Mouse (Mus musculus) spleen, adult 2 months (tissue): Measurements from ENCODE around the gene P3h2. TPM values are rescaled to one million over a fixed set of nuclear protein-coding genes. Genes with fewer than 3 reads are reported as not detected.
A peak's percentile ranks its signal among the peaks of the same experiment; 100 is the strongest.

Experiments
- DNase-seq, 2 experiments: peaks; one replicate each; pipeline versions ENCODE4 v3.0.0 to v3.0.0-alpha.2; 2012 to 2021; ENCODE audit warnings: low spot score in 2 of 2, low read depth in 1 of 2
- H3K27ac ChIP-seq: fragments of 200-500 bp; 2 replicates; pipeline ENCODE4 v1.5.1; 2012; ENCODE audit warnings: low read length, inconsistent platforms; ENCODE audit not compliant: insufficient read depth
- H3K27me3 ChIP-seq: fragments of 200-500 bp; 2 replicates; pipeline ENCODE4 v1.6.1; 2012; ENCODE audit warnings: mild to moderate bottlenecking, moderate library complexity, low read length, inconsistent platforms; ENCODE audit not compliant: control insufficient read depth, insufficient read depth
- H3K36me3 ChIP-seq: fragments of 200-500 bp; 2 replicates; pipeline ENCODE4 v1.6.1; 2012; ENCODE audit warnings: mild to moderate bottlenecking, low read length, inconsistent platforms; ENCODE audit not compliant: control insufficient read depth, insufficient read depth
- H3K4me1 ChIP-seq: fragments of 200-500 bp; 2 replicates; pipeline ENCODE4 v1.6.1; 2011; ENCODE audit warnings: inconsistent platforms; ENCODE audit not compliant: control insufficient read depth, insufficient read depth, insufficient read length
- H3K4me3 ChIP-seq: fragments of 200-500 bp; 2 replicates; pipeline ENCODE4 v1.5.1; 2011; ENCODE audit warnings: mild to moderate bottlenecking, inconsistent platforms; ENCODE audit not compliant: insufficient read depth, insufficient read length; ENCODE audit errors: extremely low read depth
- CTCF ChIP-seq: fragments of 200-500 bp; IDR thresholded peaks from 2 replicates; pipeline ENCODE4 v1.5.1; 2011; ENCODE audit warnings: mild to moderate bottlenecking, inconsistent platforms; ENCODE audit not compliant: insufficient read depth, insufficient read length, insufficient replicate concordance; ENCODE audit errors: extremely low read depth
- POLR2A ChIP-seq: fragments of 200-500 bp; IDR thresholded peaks from 2 replicates; pipeline ENCODE4 v1.6.1; 2011; ENCODE audit warnings: low read depth, low read length, inconsistent platforms
- WGBS: fragments of 180-500 bp; shearing (Covaris S2); methylation state at CpG from one replicate; pipeline ENCODE4 v1.1.7; 2018; 5-methylcytosine and 5-hydroxymethylcytosine counted together
- polyA plus RNA-seq: library from polyadenylated mRNA; depleted of rRNA; stranded (reverse); fragments of >200 nt; gene quantifications from 2 replicates; pipeline ENCODE4 v1.2.3, GENCODE M21; 2012

P3h2 gene
- polyA plus RNA-seq, 1 experiment = 6.1 TPM

DNA sequence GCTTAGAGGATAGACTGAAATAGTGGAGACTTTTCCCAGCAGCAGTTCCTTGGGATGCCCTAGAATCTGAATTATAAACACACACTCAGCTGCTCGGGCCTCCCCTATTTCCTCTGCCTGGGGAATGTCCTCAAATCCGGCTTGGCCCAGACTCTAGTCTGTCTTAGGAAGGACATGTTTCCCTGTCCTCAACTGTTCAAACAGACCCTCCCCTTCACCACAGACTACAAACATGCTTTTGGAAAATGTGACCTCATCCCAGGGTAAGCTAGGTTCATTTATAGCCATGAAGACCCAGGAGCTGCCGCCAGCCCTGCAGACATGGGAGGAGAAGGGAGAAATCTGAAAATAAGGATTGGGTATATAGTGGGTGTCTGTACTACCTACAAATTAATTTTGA, 57.7 kb downstream of the P3h2 start:
- TF ChIP-seq CTCF = no peak
- TF ChIP-seq POLR2A = no peak
- 86% methylated on average over 3 of the region's 3 CpGs for WGBS
- Histone ChIP-seq H3K4me3 (no peak overlapping the region), H3K4me1 (no peaks in the 10 kb centered on the region; the same call in 1 of the 2 replicates), H3K27me3 (no peaks in the 10 kb centered on the region), H3K36me3 (no peaks in the 10 kb centered on the region), H3K27ac (no peak overlapping the region)
- no peak for DNase-seq

DNA sequence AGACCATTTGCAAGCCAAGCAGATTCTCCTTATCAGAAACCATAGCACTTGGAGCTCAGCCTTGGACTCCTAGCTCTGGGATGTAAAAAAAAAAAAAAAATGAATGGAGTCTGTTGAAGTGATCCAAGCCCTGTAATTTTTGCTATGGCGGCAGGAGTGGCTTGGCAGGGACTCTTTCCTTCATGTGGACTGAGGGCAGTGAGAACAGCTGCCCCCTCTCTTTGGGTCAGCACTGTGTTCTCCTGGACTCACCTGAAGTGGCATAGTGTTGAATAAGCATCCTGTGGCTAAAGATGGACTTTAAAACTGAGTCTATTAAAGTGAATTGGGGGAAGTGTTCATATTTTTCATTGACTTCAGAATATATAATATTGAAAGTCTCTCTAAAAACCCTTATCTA, 58.2 kb downstream of the P3h2 start:
- no peak overlapping the region for H3K27ac ChIP-seq
- DNase-seq = no peak
- no peak overlapping the region for H3K4me3 ChIP-seq
- WGBS = 87% methylated on average over 1 of the region's 1 CpGs
- H3K4me1 ChIP-seq = no peaks in the 10 kb centered on the region; the same call in 1 of the 2 replicates
- no peaks in the 10 kb centered on the region for H3K27me3 ChIP-seq
- TF ChIP-seq CTCF (no peak), POLR2A (no peak)
- no peaks in the 10 kb centered on the region for H3K36me3 ChIP-seq

DNA sequence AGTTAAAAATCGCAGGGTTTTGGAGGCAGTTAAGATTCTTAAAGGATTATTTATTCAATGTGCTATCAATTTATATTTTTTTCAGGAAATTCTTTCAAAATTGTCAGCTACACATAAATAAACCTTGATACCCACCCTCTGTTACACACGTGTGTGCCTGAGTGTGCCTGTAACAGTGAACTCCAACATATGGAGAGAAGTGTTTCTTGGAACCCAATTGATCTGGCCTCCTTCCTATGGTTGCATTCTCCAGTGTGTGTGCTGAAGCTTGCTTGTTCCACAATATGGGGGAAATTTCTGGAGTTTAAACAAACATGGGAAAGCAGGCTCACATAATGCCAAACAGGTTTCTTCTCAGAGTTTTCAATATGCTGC, 63.7 kb downstream of the P3h2 start:
- H3K36me3 ChIP-seq = no peaks in the 10 kb centered on the region
- DNase-seq = no peak
- WGBS = 42% methylated on average over 2 of the region's 2 CpGs
- H3K4me1 ChIP-seq = no peaks in the 10 kb centered on the region; the same call in 1 of the 2 replicates
- no peak overlapping the region for H3K4me3 ChIP-seq
- H3K27ac ChIP-seq = no peak overlapping the region
- TF ChIP-seq POLR2A = no peak
- TF ChIP-seq CTCF = no peak
- H3K27me3 ChIP-seq = no peaks in the 10 kb centered on the region

DNA sequence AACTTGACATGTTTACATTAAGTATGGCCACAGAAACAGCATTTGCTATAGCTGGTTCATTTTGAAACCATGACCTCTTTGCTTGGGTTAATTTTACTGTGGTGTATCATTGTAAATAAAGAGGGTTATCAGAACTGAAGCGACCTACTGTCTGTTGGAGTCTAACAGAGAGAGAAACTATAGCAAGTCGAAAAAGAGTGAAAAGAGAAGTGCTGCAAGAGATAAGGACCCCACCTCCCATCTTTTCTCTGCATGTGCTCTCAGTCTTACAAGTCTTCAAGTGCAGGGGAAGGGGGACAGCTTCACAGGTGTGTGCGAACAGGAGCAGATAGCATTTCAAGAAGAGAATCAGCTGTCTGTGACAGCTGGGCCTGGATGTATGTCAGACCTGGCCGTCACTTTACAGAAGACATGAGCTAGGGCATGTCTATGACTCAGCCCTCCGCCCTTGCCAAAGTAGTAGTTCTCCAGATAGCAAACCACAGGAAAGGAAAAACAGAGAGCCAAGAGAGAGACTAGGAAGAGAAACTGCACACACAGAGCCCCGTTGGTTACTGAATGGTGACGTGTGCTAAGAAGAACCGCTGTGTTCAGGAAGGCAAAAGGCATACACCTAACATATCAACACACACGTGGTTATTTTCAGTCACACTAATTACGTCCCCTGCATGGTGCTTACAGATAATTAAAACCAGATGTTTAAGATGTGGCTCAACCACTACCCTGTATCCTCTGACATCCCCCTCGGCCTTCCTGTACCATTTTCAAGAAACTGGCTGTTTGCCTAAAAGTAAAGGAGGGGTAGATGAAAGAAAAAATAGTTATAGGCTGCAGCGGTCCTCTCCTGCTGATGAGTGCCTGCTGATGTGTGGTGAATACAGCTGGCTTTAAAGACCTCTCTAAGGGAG, 64.3 kb downstream of the P3h2 start:
- 17% methylated on average over 12 of the region's 12 CpGs for WGBS
- Histone ChIP-seq H3K27ac (no peak overlapping the region; the same call in 1 of the 2 replicates), H3K27me3 (no peaks in the 10 kb centered on the region), H3K4me3 (no peak overlapping the region), H3K4me1 (no peaks in the 10 kb centered on the region; the same call in 1 of the 2 replicates), H3K36me3 (no peaks in the 10 kb centered on the region)
- no peak for TF ChIP-seq POLR2A
- no peak for TF ChIP-seq CTCF
- no peak for DNase-seq

DNA sequence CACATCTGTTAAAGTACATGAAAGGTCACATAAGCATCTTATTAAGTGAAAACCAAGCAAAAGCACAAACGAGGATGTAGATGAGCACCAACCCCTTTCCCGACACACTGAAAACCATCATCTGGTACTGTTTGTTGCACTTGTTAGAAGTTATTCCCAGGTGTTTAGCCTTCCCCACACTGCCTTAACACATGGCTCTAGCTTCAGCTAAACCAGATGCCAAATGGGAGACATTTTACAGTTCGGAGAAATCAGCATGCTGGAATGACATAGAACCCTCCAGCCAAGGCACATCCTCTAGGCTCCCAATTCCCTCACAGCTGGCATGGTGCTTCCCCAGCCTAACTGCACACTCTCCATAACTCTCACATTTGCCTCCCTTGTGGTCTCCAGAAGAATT, 66.3 kb downstream of the P3h2 start:
- H3K36me3 ChIP-seq = no peaks in the 10 kb centered on the region
- H3K27me3 ChIP-seq = no peaks in the 10 kb centered on the region
- WGBS = 92% methylated on average over 3 of the region's 3 CpGs
- no peak for DNase-seq
- no peak overlapping the region for H3K4me3 ChIP-seq
- no peak overlapping the region for H3K27ac ChIP-seq
- H3K4me1 ChIP-seq = no peaks in the 10 kb centered on the region; the same call in 1 of the 2 replicates
- no peak for TF ChIP-seq POLR2A
- TF ChIP-seq CTCF = no peak

DNA sequence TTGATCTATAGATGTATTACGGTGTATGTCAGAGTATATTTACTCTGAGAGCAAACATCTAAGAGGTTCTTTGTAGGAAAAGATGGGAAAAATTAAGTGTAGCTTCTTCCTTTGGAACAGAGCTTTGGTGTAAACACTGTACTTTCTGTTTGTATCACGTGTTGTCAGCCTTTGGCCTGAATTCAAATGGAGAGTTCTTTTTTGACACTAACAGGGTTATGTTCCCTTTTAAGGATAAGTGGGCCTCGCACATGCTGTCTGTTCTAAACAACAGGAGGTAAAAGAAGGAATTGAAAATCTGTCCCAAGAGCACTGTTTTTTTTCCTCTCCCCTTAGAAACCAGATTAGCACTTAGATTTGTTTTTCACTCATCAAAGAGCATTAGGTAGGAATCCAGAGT, 70.1 kb downstream of the P3h2 start:
- Histone ChIP-seq H3K4me1 (no peaks in the 10 kb centered on the region), H3K27ac (peak overlapping the region; percentile 68; the same call in 1 of the 2 replicates), H3K36me3 (no peaks in the 10 kb centered on the region), H3K4me3 (no peak overlapping the region), H3K27me3 (no peaks in the 10 kb centered on the region)
- no peak for DNase-seq
- 62% methylated on average over 3 of the region's 3 CpGs for WGBS
- no peak for TF ChIP-seq POLR2A
- no peak for TF ChIP-seq CTCF

DNA sequence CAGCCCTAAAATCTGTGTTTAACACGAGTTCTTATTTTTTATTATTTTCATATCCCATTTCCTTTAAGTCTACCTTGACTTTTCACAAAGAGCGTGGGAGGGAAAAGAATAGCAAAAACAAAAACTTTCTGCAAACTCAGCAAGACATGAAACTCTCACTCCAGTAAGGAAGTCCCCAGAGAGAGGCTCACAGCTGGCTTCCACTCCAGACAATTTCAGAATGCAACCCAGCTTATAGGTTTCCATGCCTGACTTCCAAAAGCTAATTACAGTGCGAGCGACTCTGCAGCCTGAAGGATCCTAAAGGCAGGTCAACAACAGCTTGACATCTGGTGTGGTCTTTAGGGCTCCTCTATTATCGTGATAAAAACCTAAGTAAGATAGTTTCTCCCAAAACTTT, 70.5 kb downstream of the P3h2 start:
- TF ChIP-seq POLR2A = no peak
- TF ChIP-seq CTCF = no peak
- no peak overlapping the region for H3K4me3 ChIP-seq
- WGBS = 76% methylated on average over 5 of the region's 5 CpGs
- no peak for DNase-seq
- H3K4me1 ChIP-seq = no peaks in the 10 kb centered on the region
- H3K27me3 ChIP-seq = no peaks in the 10 kb centered on the region
- no peaks in the 10 kb centered on the region for H3K36me3 ChIP-seq
- peak overlapping the region; percentile 68 for H3K27ac ChIP-seq
